Mouse (Mus musculus): ENCODE measurements at regions not wholly inside any gene's neighbourhood (a gene's known extent, or its start where the extent isn't known, plus 50 kb on each side); places are given as distances from the start of the nearest gene placed in this dataset.
"Not testable (repeated sequence)": the region's sequence is repeated elsewhere in the genome, so short reads cannot be mapped to it uniquely, and the experiment has no call there.

DNA sequence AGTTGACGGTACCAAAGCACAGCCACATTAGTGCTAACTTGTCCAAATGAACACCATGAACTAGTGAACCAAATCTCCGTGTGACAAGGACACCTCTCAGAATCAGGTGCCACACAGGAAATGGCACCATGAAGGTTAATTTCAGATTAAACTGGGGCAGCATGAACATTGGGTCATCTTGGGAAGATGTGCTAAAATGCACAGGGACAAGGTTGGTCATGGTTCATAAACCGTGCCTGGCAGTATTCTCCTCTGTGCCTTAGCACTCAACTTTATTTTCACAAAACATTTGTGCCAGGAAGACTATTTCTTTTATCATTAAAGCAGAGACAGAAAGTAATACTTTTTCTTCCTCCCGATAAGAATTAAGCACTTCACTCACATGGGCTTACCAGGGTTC lies 672.6 kb downstream of the Rwdd3 start:
- no peak for DNase-seq

DNA sequence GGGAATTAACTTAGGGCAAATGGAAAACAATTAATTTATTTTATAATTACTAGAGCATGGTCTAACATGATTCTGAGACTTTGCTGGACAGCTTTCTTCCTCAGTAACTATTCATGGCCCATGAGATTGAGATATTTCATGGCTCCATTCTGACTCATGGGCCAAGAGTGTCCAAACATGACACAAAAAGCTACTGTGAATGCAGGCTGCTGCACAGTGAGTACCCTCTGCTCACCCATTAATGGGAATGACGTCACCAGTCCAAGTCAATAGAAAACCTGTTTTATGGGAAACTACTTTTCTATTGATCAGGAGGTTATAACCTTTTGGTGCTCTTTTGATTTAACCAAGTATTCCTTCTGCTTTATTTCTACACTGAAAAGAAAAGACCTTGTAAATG lies 693.6 kb downstream of the Rwdd3 start:
- no peak for DNase-seq

DNA sequence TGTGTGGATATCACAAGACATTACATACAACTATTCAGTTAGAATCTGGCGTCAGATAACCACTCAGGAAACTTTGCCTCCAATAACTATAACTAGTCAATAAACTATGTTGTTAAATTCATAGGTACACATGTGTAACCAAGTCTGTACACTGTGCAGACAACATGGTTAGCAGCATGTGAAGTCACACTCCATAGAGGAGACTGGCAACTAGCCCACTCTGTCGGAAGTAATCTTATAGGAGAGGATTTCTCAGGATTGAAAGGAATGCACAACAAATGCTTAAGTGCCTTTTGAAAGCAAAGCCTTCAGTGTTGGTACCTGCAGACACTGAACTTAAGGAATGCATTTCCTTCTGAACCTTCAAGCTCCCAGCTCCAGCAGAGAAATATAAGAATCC lies 693.0 kb upstream of the Ptbp2 start:
- DNase-seq, result no peak

DNA sequence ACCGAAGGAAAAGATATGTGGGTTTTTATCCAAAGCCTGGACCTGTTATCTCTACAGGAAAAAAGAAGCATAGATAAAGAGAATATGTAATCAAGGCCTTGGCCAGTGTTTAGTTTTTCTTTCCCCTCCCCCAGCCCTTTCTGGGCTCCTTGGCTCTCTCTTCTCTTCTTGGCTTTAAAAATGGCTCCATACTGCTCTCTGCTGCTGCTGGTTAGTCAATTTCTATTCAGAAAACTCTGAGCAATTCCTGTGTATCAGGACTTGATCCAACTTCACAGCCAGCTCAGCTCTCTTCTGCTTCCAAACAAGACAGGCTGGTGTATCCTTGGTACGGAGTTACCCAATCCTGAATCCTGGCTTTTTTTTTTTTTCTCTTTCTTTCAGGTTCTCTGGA lies 689.4 kb upstream of the Ptbp2 start:
- no peak for DNase-seq

DNA sequence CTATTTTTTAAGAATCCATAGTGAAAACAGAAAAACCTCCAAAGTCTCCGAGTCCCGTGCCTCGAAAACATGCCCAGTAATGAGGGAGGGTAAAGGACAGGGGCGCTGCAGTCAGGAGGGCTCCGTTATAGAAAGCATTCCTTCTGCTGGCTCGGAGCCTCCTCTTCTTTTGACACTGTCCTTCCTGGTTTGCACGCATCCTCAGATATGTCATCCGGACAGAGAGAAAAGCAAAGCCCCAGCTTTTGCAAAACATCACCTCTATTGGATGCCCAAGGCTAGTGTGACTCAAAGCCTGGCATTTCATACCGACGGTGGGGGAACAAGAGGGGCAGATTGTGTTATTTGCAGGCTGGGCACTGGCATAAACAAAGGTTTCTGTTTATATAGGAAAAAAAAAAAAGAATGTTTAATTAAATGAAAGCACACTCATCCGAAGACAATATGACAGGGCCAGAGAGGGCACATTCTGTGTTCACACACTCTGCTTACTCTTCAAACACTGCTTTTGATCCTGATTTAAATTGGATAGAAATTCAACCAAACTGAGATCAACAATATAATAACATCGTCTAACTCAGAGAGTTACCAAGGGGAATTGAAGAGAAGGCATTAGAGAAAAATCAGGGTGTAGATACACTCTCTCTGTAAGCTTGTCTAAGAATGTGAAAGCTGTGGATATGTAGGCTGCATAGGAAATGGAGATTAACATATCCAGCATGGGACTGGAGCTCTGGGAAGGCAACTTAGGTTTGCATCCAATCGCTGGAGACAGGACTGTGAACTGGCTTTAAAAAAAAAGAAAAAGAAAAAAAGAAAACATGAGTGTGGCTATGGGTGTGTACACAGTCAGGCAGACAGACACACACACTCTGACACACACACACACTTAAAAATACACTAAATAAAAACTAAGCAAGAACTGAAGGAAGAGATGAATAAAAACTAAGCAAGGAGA lies 688.7 kb upstream of the Ptbp2 start:
- no peak for DNase-seq

DNA sequence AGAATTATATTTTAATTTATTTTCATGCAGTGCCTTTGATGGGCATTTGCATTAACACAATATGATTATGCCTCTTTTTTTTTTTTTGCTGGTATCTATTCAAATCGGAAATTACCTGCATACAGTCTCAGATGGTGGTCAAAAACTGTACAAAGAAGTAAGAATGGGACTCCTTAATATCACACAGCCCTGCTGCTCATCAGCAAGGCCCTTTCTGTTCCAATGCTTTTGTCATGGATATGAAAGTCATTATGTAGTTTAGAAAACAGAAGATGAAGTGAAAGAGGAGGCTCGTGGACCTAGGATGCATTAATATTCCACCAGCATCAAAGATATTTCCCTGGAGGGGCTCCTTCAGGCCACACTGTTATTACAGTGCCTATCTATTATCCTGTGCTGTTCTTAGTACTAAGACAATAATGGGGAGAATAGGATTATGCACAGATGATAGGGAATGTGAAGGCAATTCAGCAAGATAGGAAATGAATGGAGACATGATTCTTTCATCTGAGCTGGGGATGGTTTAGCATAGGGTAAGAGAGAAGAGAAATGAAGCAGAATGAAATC lies 687.7 kb upstream of the Ptbp2 start:
- no peak for DNase-seq

DNA sequence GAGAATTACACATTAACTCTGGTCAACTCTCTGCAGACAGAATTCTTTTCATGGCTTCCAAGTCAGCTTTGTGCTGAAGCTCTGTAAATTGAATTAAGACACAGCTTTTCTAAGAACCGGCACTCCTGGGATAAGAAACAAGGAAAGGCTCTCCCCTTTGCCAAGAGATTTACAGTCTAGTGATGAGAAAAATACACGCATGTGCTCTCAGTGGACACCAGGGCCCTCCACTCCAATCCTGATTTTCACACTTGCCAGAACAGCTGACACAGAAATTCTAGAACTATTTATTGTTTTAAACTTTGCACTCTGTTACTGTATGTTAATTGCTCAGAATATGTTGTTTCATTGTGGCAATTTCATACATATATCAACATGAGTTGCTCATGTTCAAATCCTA lies 684.6 kb upstream of the Ptbp2 start:
- DNase-seq, result no peak

DNA sequence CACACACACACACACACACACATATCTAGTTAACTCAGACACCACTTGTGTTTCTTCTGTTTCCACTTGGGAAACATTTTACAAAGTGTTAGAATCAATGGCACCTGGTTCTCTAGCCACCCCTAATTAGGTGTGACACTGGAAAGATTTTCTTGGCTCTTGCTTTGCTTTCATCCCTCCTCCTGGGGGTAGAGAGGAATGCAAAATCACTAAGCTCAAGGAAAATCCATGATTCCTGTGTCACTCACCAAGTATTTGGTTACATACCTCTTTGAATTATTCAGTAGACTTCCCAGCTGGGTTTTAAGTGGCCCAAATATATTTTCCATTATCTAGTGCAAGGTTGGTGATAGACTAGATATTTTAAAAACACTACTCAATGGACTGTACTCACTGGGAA lies 676.5 kb upstream of the Ptbp2 start:
- no peak for DNase-seq

DNA sequence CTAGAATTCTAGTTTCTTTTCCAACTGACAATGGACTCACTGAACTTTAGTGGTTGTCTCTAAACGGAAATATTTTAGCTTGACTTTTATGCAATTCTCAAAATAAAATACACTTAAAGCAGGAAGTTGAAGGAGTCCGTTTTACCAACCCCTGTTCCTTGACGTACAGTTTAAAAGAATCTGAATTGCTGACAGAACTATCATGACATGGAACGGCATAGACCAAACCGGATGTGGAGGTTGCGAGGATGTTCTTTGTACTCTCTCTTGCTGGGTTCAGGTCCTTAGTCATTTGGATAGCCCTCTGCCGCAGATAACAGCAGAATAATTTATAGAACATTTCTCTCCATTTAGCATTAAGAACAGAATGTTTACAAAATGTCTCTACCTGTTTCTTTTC lies 673.6 kb upstream of the Ptbp2 start:
- DNase-seq, result no peak

DNA sequence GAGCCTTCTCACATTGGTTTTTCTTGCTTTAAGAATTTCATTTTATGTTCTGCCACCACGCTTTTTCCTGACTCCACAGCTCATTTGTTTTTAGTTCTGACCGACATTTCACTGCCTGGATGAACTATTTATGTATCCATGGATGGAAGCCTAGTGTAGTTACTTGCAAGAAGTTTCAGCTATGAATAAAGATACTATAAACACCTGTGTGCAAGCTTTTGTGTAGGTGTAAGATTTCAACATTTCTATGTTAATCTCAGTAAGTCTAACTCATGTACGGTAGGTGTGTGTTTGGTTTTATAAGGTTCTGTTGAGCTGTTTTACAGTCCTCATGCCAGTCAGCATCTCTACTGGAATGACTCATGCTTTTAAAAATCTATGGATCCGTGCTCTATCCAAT lies 656.9 kb upstream of the Ptbp2 start:
- no peak for DNase-seq

DNA sequence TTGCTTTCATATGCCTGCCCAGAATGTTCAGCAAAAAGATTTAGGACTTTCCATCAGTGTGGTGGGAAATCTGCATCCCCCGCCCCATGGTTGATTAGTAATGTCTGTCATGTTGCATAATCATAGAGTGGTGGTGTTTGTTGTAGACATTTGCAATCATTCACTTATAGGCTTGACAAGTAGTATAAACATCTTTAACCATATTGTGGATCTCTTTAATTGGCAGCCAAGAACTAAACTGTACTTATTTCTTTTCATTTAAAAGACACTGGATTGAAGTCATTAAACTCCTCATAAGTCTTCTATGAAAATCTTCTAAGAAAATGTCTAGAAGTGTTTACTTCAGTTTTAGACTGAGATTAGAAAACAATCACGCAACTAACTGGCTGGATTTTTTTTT lies 646.0 kb upstream of the Ptbp2 start:
- no peak for DNase-seq

DNA sequence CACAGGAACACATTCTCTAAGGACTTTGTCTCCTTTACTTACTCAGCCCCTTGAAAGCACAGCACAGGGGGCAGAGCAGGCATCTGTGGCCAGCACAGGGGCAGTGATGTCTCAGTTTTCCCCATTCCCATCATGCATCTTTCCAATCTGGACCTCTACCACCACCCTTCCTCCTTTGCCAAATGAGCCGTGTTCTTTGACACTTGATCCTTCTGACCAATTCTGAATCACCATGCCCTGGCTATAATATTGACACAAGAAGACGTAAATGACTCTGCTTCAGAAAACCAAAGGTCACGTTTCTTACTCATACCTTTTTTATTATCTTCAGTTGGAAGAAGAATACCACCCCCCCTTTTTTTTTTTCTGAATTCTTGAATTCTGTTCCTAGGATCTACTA lies 632.4 kb upstream of the Ptbp2 start:
- DNase-seq, result no peak

DNA sequence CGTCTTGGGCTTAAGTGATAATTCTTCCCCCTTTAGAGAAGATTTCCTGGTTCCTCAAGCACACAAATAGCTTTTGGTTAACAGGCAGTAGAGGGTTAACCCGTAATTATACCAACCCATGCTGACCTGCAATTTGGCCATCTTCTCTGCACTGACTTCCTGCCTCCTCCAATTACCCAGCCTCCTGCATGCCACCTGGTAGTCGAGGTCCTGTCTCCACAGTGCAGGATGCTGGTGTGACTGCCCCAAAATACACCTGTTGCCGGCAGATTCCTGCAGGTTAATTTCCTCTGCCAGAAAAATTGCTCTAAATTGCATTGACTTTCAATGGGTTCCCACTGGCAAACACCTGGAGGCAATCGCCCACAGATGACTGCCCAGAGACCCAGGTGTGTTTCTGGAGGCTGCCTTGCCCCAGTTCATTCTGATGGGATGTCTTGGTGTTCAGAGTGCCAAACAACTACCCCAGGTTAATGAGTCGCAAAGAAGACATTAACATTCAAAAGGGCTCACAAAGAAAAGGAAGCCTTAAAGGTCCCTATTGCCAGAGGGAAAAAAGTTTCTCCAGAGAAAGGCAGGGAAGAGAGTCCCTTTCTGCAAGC lies 591.5 kb upstream of the Ptbp2 start:
- DNase-seq, result no peak

DNA sequence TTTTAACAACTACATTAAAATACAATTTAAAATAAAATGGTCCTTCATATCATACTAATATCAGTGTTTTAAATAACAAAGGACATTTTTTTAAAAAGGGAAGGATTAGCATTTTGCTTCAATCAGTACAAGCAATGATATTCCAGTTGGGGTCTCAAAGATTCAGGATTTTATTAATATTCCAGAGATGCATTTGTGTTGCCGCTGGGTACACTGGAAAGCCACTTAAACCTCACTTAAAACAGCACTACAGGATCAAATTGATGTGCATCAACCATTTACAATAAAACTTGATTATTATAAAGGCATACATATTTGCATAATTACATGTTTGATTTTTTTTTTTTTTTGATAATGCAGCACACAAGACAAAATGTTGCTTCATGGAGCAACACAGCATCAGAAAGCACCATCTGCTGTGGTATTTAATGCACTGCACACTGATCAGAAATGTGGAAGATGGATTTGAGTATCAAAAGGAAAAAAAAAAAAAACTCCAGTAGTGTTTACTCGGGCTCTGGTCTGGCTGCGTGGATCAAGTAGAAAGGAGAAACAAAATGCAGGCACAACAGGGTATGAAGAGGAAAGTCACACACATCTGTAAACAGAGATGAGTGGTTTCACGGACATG lies 558.6 kb upstream of the Ptbp2 start:
- no peak for DNase-seq

DNA sequence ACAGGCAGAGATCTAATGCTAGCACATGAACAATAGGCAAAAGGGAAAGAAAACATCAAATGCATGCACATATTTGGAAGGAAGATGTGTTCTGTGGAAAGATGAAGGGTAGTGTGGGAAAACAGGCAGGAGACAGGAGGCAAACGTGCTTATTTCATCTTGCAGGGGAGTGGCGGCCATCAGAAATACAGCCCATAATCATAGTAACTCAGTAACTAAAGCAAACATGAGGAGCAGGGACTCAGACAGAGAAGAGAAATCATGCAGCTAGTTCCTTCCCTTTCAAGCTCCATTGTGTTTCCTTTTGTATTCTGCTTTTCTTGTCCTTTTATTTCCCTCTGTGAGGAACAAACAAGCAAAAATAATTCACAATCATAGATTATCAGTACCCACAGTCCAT lies 557.6 kb upstream of the Ptbp2 start:
- DNase-seq, result no peak

DNA sequence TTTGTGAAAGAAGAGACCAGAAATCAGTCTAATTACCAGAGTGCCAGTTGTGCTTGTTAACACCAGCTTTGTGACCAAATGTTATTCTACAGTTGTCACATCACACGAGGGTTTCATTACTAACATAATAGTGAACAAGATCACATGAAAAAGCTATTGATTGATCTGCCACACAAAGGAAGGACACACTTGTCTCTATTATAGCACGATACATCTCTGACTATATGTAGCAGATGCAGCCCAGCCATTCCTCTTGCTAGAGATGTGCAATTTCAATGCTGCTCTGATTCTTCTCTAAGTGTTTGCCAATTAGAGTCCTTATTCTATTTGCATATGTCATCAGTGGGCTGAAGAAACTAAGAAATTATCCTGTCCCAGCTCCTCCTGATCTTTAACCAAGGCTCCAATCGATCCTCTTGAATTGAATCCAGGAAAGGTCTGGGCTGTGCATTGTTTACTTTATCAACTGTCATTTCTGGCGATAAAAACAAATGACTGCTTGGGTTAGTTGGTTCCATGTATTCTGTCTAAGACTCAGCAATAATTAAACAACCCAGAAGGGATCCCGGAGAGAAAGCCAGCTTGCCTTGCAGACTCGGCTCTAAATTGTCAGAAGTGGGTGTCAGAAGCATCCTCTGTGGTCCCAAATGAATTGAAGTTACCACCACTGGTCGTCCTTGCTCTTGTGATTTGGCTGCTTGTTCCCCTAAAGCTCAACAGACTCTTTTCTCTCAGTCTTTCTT lies 551.7 kb upstream of the Ptbp2 start:
- DNase-seq, result no peak

DNA sequence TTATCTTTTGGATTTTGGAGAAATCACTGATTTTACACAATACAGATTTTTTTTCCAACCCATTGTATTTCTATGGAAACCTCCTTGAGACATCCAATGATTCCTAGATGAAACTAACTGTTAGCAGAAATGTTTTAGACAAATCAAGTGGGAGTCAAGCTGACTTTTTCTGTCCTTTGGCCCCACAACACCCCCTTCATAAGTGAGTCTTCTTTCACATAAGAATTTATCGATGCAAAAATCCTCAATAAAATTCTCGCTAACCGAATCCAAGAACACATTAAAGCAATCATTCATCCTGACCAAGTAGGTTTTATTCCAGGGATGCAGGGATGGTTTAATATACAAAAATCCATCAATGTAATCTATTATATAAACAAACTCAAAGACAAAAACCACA lies 522.8 kb upstream of the Ptbp2 start:
- DNase-seq, result not testable (repeated sequence)

DNA sequence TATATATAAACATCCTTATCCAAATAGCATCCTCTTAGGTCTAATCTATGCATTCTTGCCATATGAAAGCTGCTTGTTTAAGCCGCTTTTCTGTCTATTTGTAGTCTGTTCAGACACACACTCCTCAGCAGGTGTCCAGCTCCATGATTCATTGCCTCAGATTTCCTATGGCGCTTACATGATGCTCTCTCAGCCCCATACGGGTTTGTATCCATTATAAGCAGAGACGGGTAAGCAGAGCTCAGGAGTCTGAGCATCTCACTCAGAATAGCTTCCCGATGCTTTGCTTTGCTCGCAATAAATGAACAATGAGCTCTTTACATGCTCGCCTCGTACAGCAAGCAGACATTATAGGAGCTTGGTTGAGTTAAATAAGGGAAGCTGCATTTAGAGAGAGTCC lies 521.3 kb upstream of the Ptbp2 start:
- DNase-seq, result no peak
